Mouse (Mus musculus) spleen, adult 2 months (tissue): ENCODE data around the gene Hoxd4.

Source experiments
- CTCF ChIP-seq: fragments of 200-500 bp; IDR thresholded peaks from 2 replicates; pipeline ENCODE4 v1.5.1; 2011; ENCODE audit warnings: mild to moderate bottlenecking, inconsistent platforms; ENCODE audit not compliant: insufficient read depth, insufficient read length, insufficient replicate concordance; ENCODE audit errors: extremely low read depth
- POLR2A ChIP-seq: fragments of 200-500 bp; IDR thresholded peaks from 2 replicates; pipeline ENCODE4 v1.6.1; 2011; ENCODE audit warnings: low read depth, low read length, inconsistent platforms

DNA sequence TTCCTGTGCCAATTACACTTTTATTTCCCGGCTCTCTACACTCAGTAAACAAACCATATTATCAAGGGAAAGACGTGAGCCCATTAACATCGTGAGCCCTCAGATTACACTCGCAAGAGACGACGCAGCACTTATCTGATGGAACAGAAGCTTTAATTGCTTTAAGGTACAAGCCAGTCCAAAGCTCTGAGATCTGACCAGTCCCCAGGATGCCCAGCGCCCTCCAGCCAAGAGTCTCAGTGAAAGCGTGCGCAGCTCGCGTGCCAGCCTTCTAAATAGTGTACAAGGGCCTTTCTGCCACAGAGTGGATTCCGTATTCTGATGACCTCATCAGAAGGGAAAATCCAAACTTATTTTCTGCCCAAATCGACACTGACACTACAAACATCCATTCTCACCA is 50.2 kb downstream of the Hoxd4 start:
- no peak for TF ChIP-seq CTCF
- no peak for TF ChIP-seq POLR2A
